Mouse (Mus musculus) neural tube, embryonic 13.5 days (tissue): ENCODE measurements around the gene 4930562C15Rik. TPM values are rescaled to one million over a fixed set of nuclear protein-coding genes. Genes with fewer than 3 reads are reported as not detected.

Experiments
- ATAC-seq: fragments of 200-750 bp; cut with Nextera tagmentation; 2 replicates; pipeline ENCODE4 v1.8.0; 2017; ENCODE audit warnings: low read depth, mild to moderate bottlenecking, moderate TSS enrichment, moderate library complexity
- H3K27ac ChIP-seq: fragments of 300-500 bp; sonication (generic); replicated peaks from 2 replicates; pipeline ENCODE4 v1.5.1; 2015; ENCODE audit warnings: moderate library complexity, mild to moderate bottlenecking, inconsistent platforms
- H3K27me3 ChIP-seq: fragments of 300-500 bp; sonication (generic); 2 replicates; pipeline ENCODE4 v1.6.1; 2015; ENCODE audit warnings: mild to moderate bottlenecking, inconsistent platforms
- H3K36me3 ChIP-seq: fragments of 300-500 bp; sonication (generic); 2 replicates; pipeline ENCODE4 v1.6.1; 2015; ENCODE audit warnings: mild to moderate bottlenecking, inconsistent platforms
- H3K4me1 ChIP-seq: fragments of 300-500 bp; sonication (generic); replicated peaks from 2 replicates; pipeline ENCODE4 v1.6.1; 2015; ENCODE audit warnings: inconsistent platforms
- H3K4me2 ChIP-seq: fragments of 300-500 bp; sonication (generic); 2 replicates; pipeline ENCODE4 v1.6.1; 2015; ENCODE audit warnings: inconsistent platforms, mild to moderate bottlenecking, moderate library complexity
- H3K4me3 ChIP-seq: fragments of 300-500 bp; sonication (generic); 2 replicates; pipeline ENCODE4 v1.5.1; 2015; ENCODE audit warnings: mild to moderate bottlenecking, inconsistent platforms
- H3K9ac ChIP-seq: fragments of 300-500 bp; sonication (generic); 2 replicates; pipeline ENCODE4 v1.6.1; 2015; ENCODE audit warnings: moderate library complexity, mild to moderate bottlenecking, inconsistent platforms
- H3K9me3 ChIP-seq: fragments of 300-500 bp; sonication (generic); 2 replicates; pipeline ENCODE4 v1.6.1; 2016; ENCODE audit warnings: inconsistent platforms
- WGBS: fragments of 180-500 bp; shearing (Covaris S2); methylation state at CpG from one replicate; pipeline ENCODE4 v1.1.7; 2015; 5-methylcytosine and 5-hydroxymethylcytosine counted together
- polyA plus RNA-seq: library from polyadenylated mRNA; unstranded; fragments of >200 nt; fragmentation: Nextera tagmentation; extraction: Ambion mirVana; gene quantifications from 2 replicates; pipeline ENCODE4 v1.2.1, GENCODE M21; 2015

4930562C15Rik gene
- polyA plus RNA-seq, 1 experiment from 2014 or later = 0.42 TPM

DNA sequence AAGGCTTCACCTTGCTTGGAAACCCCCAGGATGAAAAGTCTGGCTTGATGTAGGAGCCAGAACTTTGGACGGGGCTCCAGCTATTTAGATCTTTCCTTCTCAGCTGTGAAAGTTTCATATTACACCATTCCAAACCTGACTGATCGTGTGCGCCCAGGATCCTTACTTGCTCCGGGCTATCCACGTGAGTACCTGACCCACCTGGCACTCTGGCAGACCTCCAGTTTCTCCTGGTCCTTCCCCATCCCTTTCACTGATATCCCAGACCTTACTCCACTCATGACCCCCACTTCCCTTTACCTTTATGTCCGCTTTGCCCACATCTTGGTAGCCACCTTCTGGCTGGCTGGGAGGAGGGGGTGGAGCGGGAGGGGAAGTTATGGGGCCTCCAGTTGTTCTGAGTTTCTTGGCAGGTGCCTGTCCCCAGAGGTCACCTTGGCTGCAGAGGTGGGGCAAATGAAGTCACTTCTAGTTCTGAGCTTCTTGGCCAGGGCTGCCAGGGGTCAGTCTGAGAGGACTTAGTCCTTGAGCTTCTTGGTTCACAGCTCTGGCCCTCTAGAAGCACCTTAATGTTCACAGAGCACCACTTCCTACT lies 31.0 kb downstream of the 4930562C15Rik start:
- 79% methylated on average over 7 of the region's 7 CpGs for WGBS

DNA sequence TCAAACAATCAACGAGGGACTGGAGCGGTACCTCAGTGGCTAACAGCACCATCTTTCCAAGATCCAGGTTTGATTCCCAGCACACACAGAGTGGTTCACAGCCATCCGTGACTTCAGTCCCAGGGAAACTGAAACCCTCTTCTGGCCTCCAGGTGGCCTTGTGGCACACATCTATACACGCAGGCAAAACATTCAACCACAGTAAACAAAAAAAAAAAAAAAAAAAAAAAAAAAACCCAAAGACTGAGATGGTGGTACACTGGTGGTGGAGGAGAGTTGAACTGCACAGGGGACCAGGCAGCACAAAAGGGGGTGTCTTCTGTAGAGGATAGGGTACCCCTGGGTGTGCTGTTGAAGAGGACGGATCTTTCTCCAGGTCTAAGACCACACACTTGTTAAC lies 35.3 kb downstream of the 4930562C15Rik start:
- no peak overlapping the region for H3K4me3 ChIP-seq
- no peak overlapping the region for H3K4me2 ChIP-seq
- H3K4me1 ChIP-seq = peaks cover 4% of the 10 kb centered on the region; the same call in 1 of the 2 replicates
- no peaks in the 10 kb centered on the region for H3K27me3 ChIP-seq
- 92% methylated on average over 5 of the region's 5 CpGs for WGBS
- H3K9me3 ChIP-seq = no peaks in the 10 kb centered on the region
- ATAC-seq = no peak
- no peak overlapping the region for H3K27ac ChIP-seq
- H3K36me3 ChIP-seq = peaks cover 44% of the 10 kb centered on the region
- no peak overlapping the region for H3K9ac ChIP-seq

More for the DNA sequence above, 31.0 kb downstream of the 4930562C15Rik start:
- no peak overlapping the region for H3K4me2 ChIP-seq
- no peak overlapping the region for H3K9ac ChIP-seq
- H3K36me3 ChIP-seq = peaks cover 19% of the 10 kb centered on the region
- no peak overlapping the region for H3K4me3 ChIP-seq
- ATAC-seq = no peak
- no peaks in the 10 kb centered on the region for H3K4me1 ChIP-seq
- H3K27me3 ChIP-seq = no peaks in the 10 kb centered on the region
- no peaks in the 10 kb centered on the region for H3K9me3 ChIP-seq
- no peak overlapping the region for H3K27ac ChIP-seq

- no peak overlapping the region for H3K4me3 ChIP-seq
- H3K9me3 ChIP-seq = no peaks in the 10 kb centered on the region
- peaks cover 19% of the 10 kb centered on the region for H3K4me1 ChIP-seq
- no peak overlapping the region for H3K9ac ChIP-seq
- WGBS = 80% methylated on average over 2 of the region's 2 CpGs
- H3K27ac ChIP-seq = no peak overlapping the region
- H3K36me3 ChIP-seq = peaks cover 57% of the 10 kb centered on the region
- ATAC-seq = no peak
- H3K27me3 ChIP-seq = no peaks in the 10 kb centered on the region
- H3K4me2 ChIP-seq = no peak overlapping the region
Observed at GRCm38 (mm10) chr16:4871926-4872325, 36.7 kb downstream of the 4930562C15Rik start.

GRCm38 (mm10) chr16:4875198-4876032 lies 40.2 kb downstream of the 4930562C15Rik start:
- no peaks in the 10 kb centered on the region for H3K27me3 ChIP-seq
- ATAC-seq = no peak
- 86% methylated on average over 23 of the region's 23 CpGs for WGBS
- no peak overlapping the region for H3K9ac ChIP-seq
- H3K4me2 ChIP-seq = no peak overlapping the region
- H3K4me1 ChIP-seq = peaks cover 38% of the 10 kb centered on the region
- peak overlapping the region; percentile 28; the same call in 1 of the 2 replicates for H3K27ac ChIP-seq
- no peaks in the 10 kb centered on the region for H3K9me3 ChIP-seq
- no peak overlapping the region for H3K4me3 ChIP-seq
- peaks cover 43% of the 10 kb centered on the region for H3K36me3 ChIP-seq

GRCm38 (mm10) chr16:4876033-4876680 lies 40.9 kb downstream of the 4930562C15Rik start:
- no peak overlapping the region for H3K4me2 ChIP-seq
- WGBS = 72% methylated on average over 8 of the region's 8 CpGs
- ATAC-seq = no peak
- H3K4me3 ChIP-seq = no peak overlapping the region
- H3K27ac ChIP-seq = peak overlapping the region; percentile 28; the same call in 1 of the 2 replicates
- H3K9me3 ChIP-seq = no peaks in the 10 kb centered on the region
- H3K36me3 ChIP-seq = peaks cover 38% of the 10 kb centered on the region
- H3K4me1 ChIP-seq = peaks cover 41% of the 10 kb centered on the region
- no peaks in the 10 kb centered on the region for H3K27me3 ChIP-seq
- H3K9ac ChIP-seq = no peak overlapping the region

GRCm38 (mm10) chr16:4877195-4877594 lies 42.0 kb downstream of the 4930562C15Rik start:
- H3K27me3 ChIP-seq = no peaks in the 10 kb centered on the region
- H3K36me3 ChIP-seq = peaks cover 38% of the 10 kb centered on the region
- H3K9ac ChIP-seq = peak overlapping the region; percentile 91
- no peak for ATAC-seq
- no peak overlapping the region for H3K4me3 ChIP-seq
- H3K9me3 ChIP-seq = no peaks in the 10 kb centered on the region
- H3K27ac ChIP-seq = no peak overlapping the region
- 89% methylated on average over 4 of the region's 4 CpGs for WGBS
- peak overlapping the region; percentile 91; the same call in 1 of the 2 replicates for H3K4me2 ChIP-seq
- H3K4me1 ChIP-seq = peaks cover 52% of the 10 kb centered on the region

GRCm38 (mm10) chr16:4877701-4878100 lies 42.5 kb downstream of the 4930562C15Rik start:
- Histone ChIP-seq H3K36me3 (peaks cover 38% of the 10 kb centered on the region), H3K4me2 (peak overlapping the region; percentile 91), H3K4me1 (peaks cover 53% of the 10 kb centered on the region), H3K9ac (peak overlapping the region; percentile 91), H3K9me3 (no peaks in the 10 kb centered on the region), H3K4me3 (peak overlapping the region; percentile 80), H3K27me3 (no peaks in the 10 kb centered on the region), H3K27ac (peak overlapping the region; percentile 99; the same call in 1 of the 2 replicates)
- ATAC-seq = no peak
- WGBS = 80% methylated on average over 3 of the region's 3 CpGs

- WGBS = 34% methylated on average over 5 of the region's 5 CpGs
- ATAC-seq = no peak
- peak overlapping the region; percentile 99 for H3K27ac ChIP-seq
Observed at GRCm38 (mm10) chr16:4878192-4878885, 43.1 kb downstream of the 4930562C15Rik start.

DNA sequence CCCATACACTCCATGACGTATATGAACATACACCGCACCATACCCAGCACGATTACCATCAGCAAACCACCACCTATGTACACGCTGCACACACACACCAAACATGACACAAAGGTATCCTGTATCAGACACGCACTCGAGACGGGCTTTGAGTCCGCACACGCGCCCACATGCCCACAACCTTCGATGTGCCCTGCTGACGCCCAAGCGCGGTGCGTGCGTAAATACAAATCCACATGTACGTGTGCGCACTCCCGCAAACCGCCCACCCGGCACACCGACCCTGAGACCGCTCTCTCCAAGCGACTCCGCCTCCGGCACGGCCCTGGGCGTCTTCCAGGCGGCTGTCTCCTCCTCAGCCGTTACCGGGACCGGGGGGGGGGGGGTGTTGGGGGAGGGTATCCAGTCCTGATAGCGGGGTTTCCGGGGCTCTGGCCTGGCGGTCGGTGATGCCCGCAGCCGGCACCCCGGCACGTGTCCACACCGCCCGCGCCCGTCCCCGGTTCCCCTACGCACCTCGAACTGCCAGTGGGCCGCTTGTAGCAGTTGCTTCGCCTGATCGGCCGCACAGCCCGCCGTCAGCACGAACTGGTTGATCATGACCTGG lies 44.0 kb downstream of the 4930562C15Rik start:
- H3K9ac ChIP-seq = peak overlapping the region; percentile 91
- peaks cover 26% of the 10 kb centered on the region for H3K36me3 ChIP-seq
- ATAC-seq = peak; percentile 37
- H3K4me1 ChIP-seq = peaks cover 53% of the 10 kb centered on the region
- H3K9me3 ChIP-seq = no peaks in the 10 kb centered on the region
- H3K27ac ChIP-seq = peak overlapping the region; percentile 99
- 0% methylated on average over 52 of the region's 54 CpGs for whole genome bisulfite sequencing
- H3K27me3 ChIP-seq = no peaks in the 10 kb centered on the region
- peak overlapping the region; percentile 91 for H3K4me2 ChIP-seq
- H3K4me3 ChIP-seq = peak overlapping the region; percentile 80

More at GRCm38 (mm10) chr16:4878192-4878885, 43.1 kb downstream of the 4930562C15Rik start:
- no peaks in the 10 kb centered on the region for H3K9me3 ChIP-seq
- H3K4me1 ChIP-seq = peaks cover 53% of the 10 kb centered on the region
- H3K4me2 ChIP-seq = peak overlapping the region; percentile 91
- H3K36me3 ChIP-seq = peaks cover 34% of the 10 kb centered on the region
- H3K27me3 ChIP-seq = no peaks in the 10 kb centered on the region
- peak overlapping the region; percentile 80 for H3K4me3 ChIP-seq
- H3K9ac ChIP-seq = peak overlapping the region; percentile 91

DNA sequence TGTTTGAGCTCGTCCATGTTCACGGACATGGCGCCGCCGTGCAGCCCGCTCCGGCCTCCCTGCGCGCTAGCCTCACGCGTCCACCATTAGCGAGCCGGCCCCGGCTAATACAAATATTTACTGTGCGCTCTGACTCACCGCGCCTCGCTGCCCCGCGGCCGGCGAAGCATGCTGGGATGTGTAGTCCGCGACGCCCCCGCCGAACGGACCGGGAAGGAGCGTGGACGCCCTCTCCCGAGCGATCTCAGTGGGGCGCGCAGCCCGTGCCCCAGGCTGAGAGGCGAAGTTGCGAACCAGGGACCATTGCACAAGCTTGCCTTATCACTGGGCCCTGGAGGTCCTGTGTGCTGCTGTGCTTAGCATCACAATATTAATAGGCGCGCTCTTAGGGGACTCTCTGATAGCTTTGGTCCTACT lies 44.5 kb downstream of the 4930562C15Rik start:
- peaks cover 53% of the 10 kb centered on the region for H3K4me1 ChIP-seq

GRCm38 (mm10) chr16:4880136-4880825 lies 45.1 kb downstream of the 4930562C15Rik start, which contains the start of gene Ubald1:
Gene Ubald1 (minus strand): TSS chr16:4880315.
- H3K4me1 ChIP-seq = peaks cover 56% of the 10 kb centered on the region
- peak within 1 kb of the TSS; percentile 91 for H3K4me2 ChIP-seq
- peak; percentile 87 for ATAC-seq
- WGBS = under 1% methylated on average over 48 of the region's 48 CpGs
- H3K9me3 ChIP-seq = no peaks in the 10 kb centered on the region
- H3K27ac ChIP-seq = peak within 1 kb of the TSS; percentile 99
- H3K4me3 ChIP-seq = peak within 1 kb of the TSS; percentile 80
- peak within 1 kb of the TSS; percentile 95 for H3K9ac ChIP-seq
- no peaks in the 10 kb centered on the region for H3K27me3 ChIP-seq
- peaks cover 15% of the 10 kb centered on the region for H3K36me3 ChIP-seq

More for the DNA sequence above, 44.5 kb downstream of the 4930562C15Rik start:
- Histone ChIP-seq H3K9ac (peak overlapping the region; percentile 91), H3K4me3 (peak overlapping the region; percentile 80), H3K4me2 (peak overlapping the region; percentile 91), H3K9me3 (no peaks in the 10 kb centered on the region), H3K27me3 (no peaks in the 10 kb centered on the region), H3K27ac (peak overlapping the region; percentile 99), H3K36me3 (peaks cover 20% of the 10 kb centered on the region)
- WGBS = 0% methylated on average over 40 of the region's 40 CpGs
- ATAC-seq = peak; percentile 75
